Mouse (Mus musculus) adrenal gland (tissue): ENCODE measurements at regions not wholly inside any gene's neighbourhood (a gene's known extent, or its start where the extent isn't known, plus 50 kb on each side); places are given as distances from the start of the nearest gene placed in this dataset.

Experiments used
- intact Hi-C: fragments of 180-260 bp; cut with DNase I; formaldehyde crosslinking; loops from one replicate; pipeline ENCODE4 v1.15.1; 2025

- intact Hi-C loops = loop anchor here (5.0 to 10.0 kb wide), 3 partner anchors 94 to 494 kb away; no protein-coding TSS in a partner anchor
Measured at GRCm38 (mm10) chr3:52196047-52196935, 71.8 kb upstream of the Foxo1 start.

GRCm38 (mm10) chr3:52196936-52197246 is 71.2 kb upstream of the Foxo1 start:
- intact Hi-C loops = loop anchor here (5.0 to 10.0 kb wide), 3 partner anchors 95 to 495 kb away; no protein-coding TSS in a partner anchor

- intact Hi-C loops = loop anchor here (5.0 to 10.0 kb wide), 3 partner anchors 96 to 496 kb away; no protein-coding TSS in a partner anchor
Measured at GRCm38 (mm10) chr3:52197982-52198750, 70.0 kb upstream of the Foxo1 start.

- intact Hi-C loops = loop anchor here (5.0 to 10.0 kb wide), 3 partner anchors 97 to 497 kb away; no protein-coding TSS in a partner anchor
Measured at GRCm38 (mm10) chr3:52198751-52199738, 69.1 kb upstream of the Foxo1 start.

- intact Hi-C loops = no loop called here
Measured at GRCm38 (mm10) chr3:52200106-52200505, 68.0 kb upstream of the Foxo1 start.

- intact Hi-C loops = no loop called here
Measured at GRCm38 (mm10) chr3:52210556-52211302, 57.4 kb upstream of the Foxo1 start.

- intact Hi-C loops = no loop called here
Measured at GRCm38 (mm10) chr3:52211303-52211695, 56.8 kb upstream of the Foxo1 start.

- intact Hi-C loops = no loop called here
Measured at GRCm38 (mm10) chr3:52214114-52214513, 54.0 kb upstream of the Foxo1 start.

- intact Hi-C loops = no loop called here
Measured at GRCm38 (mm10) chr3:52215083-52215482, 53.1 kb upstream of the Foxo1 start.
